Mouse (Mus musculus) midbrain, embryonic 16.5 days (tissue): ENCODE results near the gene Gpatch4. TPM values are rescaled to one million over a fixed set of nuclear protein-coding genes. Genes with fewer than 3 reads are reported as not detected.

ENCODE experiments used
- ATAC-seq: fragments of 200-750 bp; cut with Nextera tagmentation; 2 replicates; pipeline ENCODE4 v1.8.0; 2017; ENCODE audit warnings: moderate TSS enrichment
- H3K27ac ChIP-seq: fragments of 300-500 bp; sonication (generic); 2 replicates; pipeline ENCODE4 v1.5.1; 2014; ENCODE audit warnings: mild to moderate bottlenecking, low read length, mixed read lengths
- H3K27me3 ChIP-seq: fragments of 300-500 bp; sonication (generic); 2 replicates; pipeline ENCODE4 v1.6.1; 2014; ENCODE audit warnings: low read depth, low read length, mixed read lengths; ENCODE audit not compliant: control insufficient read depth, insufficient read depth
- H3K36me3 ChIP-seq: fragments of 300-500 bp; sonication (generic); 2 replicates; pipeline ENCODE4 v1.6.1; 2014; ENCODE audit warnings: mild to moderate bottlenecking, low read length, moderate library complexity, mixed read lengths; ENCODE audit not compliant: control insufficient read depth, insufficient read depth
- H3K4me1 ChIP-seq: fragments of 300-500 bp; sonication (generic); 2 replicates; pipeline ENCODE4 v1.6.1; 2014; ENCODE audit warnings: mild to moderate bottlenecking, low read length, mixed read lengths; ENCODE audit not compliant: control insufficient read depth, insufficient read depth
- H3K4me2 ChIP-seq: fragments of 300-500 bp; sonication (generic); 2 replicates; pipeline ENCODE4 v1.6.1; 2014; ENCODE audit warnings: mild to moderate bottlenecking, low read length, mixed read lengths
- H3K4me3 ChIP-seq: fragments of 300-500 bp; sonication (generic); 2 replicates; pipeline ENCODE4 v1.5.1; 2014; ENCODE audit warnings: low read depth, mild to moderate bottlenecking, low read length, moderate library complexity, mixed read lengths
- H3K9ac ChIP-seq: fragments of 300-500 bp; sonication (generic); 2 replicates; pipeline ENCODE4 v1.6.1; 2014; ENCODE audit warnings: low read depth, low read length, mixed read lengths
- H3K9me3 ChIP-seq: fragments of 300-500 bp; sonication (generic); replicated peaks from 2 replicates; pipeline ENCODE4 v1.6.1; 2014; ENCODE audit warnings: mild to moderate bottlenecking, low read length, mixed read lengths; ENCODE audit not compliant: control insufficient read depth, poor library complexity, severe bottlenecking
- WGBS: fragments of 180-500 bp; shearing (Covaris S2); extraction: QIAGEN DNeasy Blood & Tissue Kit; methylation state at CpG from one replicate; pipeline ENCODE4 v1.1.7; 2014; 5-methylcytosine and 5-hydroxymethylcytosine counted together
- polyA plus RNA-seq: library from polyadenylated mRNA; unstranded; fragments of >200 nt; fragmentation: Nextera tagmentation; extraction: Ambion mirVana; gene quantifications from 2 replicates; pipeline ENCODE4 v1.2.1, GENCODE M21; 2015

Gpatch4 gene
- polyA plus RNA-seq, 1 experiment from 2014 or later, result 30.4 TPM

DNA sequence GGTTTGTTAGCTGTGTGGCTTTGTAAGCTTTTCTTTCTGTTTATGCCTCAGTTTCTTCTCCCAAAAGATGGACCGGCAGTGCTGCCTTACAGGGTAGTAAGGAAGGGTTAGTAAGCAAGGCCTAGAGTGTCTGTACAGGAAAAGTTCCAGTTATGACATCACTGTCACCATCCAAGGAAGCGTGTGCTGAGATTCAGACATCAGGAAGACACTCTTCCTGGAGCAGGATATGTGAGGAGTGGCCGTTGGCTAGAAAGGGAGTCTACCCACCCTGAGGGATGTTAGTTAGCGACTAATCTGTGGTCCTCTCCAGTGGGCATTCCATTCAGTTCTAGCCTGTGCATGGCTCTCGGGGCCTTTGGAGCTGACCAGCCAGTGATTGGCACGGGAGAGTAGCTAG lies 59.3 kb downstream of the Gpatch4 start:
- H3K4me2 ChIP-seq, result no peak overlapping the region
- H3K9ac ChIP-seq, result no peak overlapping the region
- no peaks in the 10 kb centered on the region for H3K27me3 ChIP-seq
- H3K9me3 ChIP-seq, result no peaks in the 10 kb centered on the region
- H3K27ac ChIP-seq, result no peak overlapping the region
- 91% methylated on average over 6 of the region's 6 CpGs for WGBS
- H3K4me3 ChIP-seq, result no peak overlapping the region
- no peaks in the 10 kb centered on the region for H3K36me3 ChIP-seq
- no peak for ATAC-seq
- H3K4me1 ChIP-seq, result no peaks in the 10 kb centered on the region

DNA sequence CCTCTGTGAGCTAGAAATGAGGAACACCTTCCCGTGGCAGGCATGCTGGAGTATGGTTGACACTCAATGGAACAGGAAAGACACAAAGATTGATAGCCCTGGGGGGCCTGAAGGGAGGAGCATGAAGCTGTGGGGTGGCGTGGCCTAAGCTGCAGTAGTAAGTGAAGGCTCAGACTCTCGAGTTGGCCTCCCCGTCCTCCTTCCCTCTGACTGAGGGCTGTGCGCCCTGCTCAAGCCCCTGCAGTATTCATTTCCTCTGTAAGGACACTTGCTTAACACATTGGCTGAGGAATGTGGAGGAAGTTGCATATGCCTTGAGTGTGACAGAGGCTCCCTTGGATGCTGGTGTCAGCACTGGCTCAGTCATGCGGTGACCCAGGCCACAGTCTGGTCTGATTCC lies 59.7 kb downstream of the Gpatch4 start:
- Histone ChIP-seq H3K4me3 (no peak overlapping the region), H3K27me3 (no peaks in the 10 kb centered on the region), H3K9ac (no peak overlapping the region), H3K27ac (no peak overlapping the region), H3K36me3 (no peaks in the 10 kb centered on the region), H3K4me2 (no peak overlapping the region), H3K9me3 (no peaks in the 10 kb centered on the region), H3K4me1 (no peaks in the 10 kb centered on the region)
- WGBS, result 86% methylated on average over 6 of the region's 6 CpGs
- no peak for ATAC-seq

Other genes with a start within 250 kb of the Gpatch4 start
- 1.3 and 1.4 TPM in 2 replicates for gene Ntrk1, start 247.9 kb upstream of the Gpatch4 start, polyA plus RNA-seq
- 0.43 and 0.86 TPM in 2 replicates for gene Insrr, start 246.2 kb upstream of the Gpatch4 start, polyA plus RNA-seq
- 6.6 and 6.7 TPM in 2 replicates for gene Pear1, start 218.8 kb upstream of the Gpatch4 start, polyA plus RNA-seq
- gene Sh2d2a, start 196.4 kb upstream of the Gpatch4 start, polyA plus RNA-seq, result not detected in 2 replicates
- 15.3 and 16.3 TPM in 2 replicates for gene Prcc, start 157.5 kb upstream of the Gpatch4 start, polyA plus RNA-seq
- 144 and 154 TPM in 2 replicates for gene Hdgf, start 136.8 kb upstream of the Gpatch4 start, polyA plus RNA-seq
- gene Mrpl24, start 123.6 kb upstream of the Gpatch4 start, polyA plus RNA-seq, result 47.8 and 51.6 TPM in 2 replicates
- 24.9 and 28.6 TPM in 2 replicates for gene Isg20l2, start 112.8 kb upstream of the Gpatch4 start, polyA plus RNA-seq
- gene Rrnad1, start 112.4 kb upstream of the Gpatch4 start, polyA plus RNA-seq, result 20.5 and 23.2 TPM in 2 replicates
- 42.5 and 44.4 TPM in 2 replicates for gene Crabp2, start 94.4 kb upstream of the Gpatch4 start, polyA plus RNA-seq
- 14.1 and 21.8 TPM in 2 replicates for gene Nes, start 72.0 kb upstream of the Gpatch4 start, polyA plus RNA-seq
- 51.5 and 96.9 TPM in 2 replicates for gene Bcan, start 42.9 kb upstream of the Gpatch4 start, polyA plus RNA-seq
- gene Hapln2, start 15.5 kb upstream of the Gpatch4 start, polyA plus RNA-seq, result 0.37 and 0.74 TPM in 2 replicates
- gene Naxe, start 15.4 kb downstream of the Gpatch4 start, polyA plus RNA-seq, result 148 and 166 TPM in 2 replicates
- gene Ttc24, start 35.2 kb downstream of the Gpatch4 start, polyA plus RNA-seq, result not detected in 2 replicates
- gene Iqgap3, start 38.9 kb downstream of the Gpatch4 start, polyA plus RNA-seq, result 1.8 and 2.3 TPM in 2 replicates
- 21.6 and 22.5 TPM in 2 replicates for gene Mef2d, start 99.3 kb downstream of the Gpatch4 start, polyA plus RNA-seq
- 0.18 and 0.21 TPM in 2 replicates for gene Rhbg, start 211.6 kb downstream of the Gpatch4 start, polyA plus RNA-seq
- gene Gm38392, start 244.1 kb downstream of the Gpatch4 start, polyA plus RNA-seq, result 0.16 TPM in 1 of 2 replicates, not detected in the other